Mouse (Mus musculus) forebrain, embryonic 14.5 days (tissue): Measurements from ENCODE around the gene Zdhhc14. TPM values are rescaled to one million over a fixed set of nuclear protein-coding genes. Genes with fewer than 3 reads are reported as not detected.

ENCODE experiments used
- ATAC-seq: fragments of 200-750 bp; cut with Nextera tagmentation; 2 replicates; pipeline ENCODE4 v1.8.0; 2017; ENCODE audit warnings: mild to moderate bottlenecking, moderate library complexity
- DNase-seq: peaks from one replicate; pipeline ENCODE4 v3.0.0-alpha.2; 2015; ENCODE audit warnings: low spot score
- H3K27ac ChIP-seq: fragments of 300-500 bp; sonication (generic); 2 replicates; pipeline ENCODE4 v1.5.1; 2014; ENCODE audit warnings: low read depth, mild to moderate bottlenecking, control low read depth, low read length, moderate library complexity
- H3K27me3 ChIP-seq: fragments of 300-500 bp; sonication (generic); replicated peaks from 2 replicates; pipeline ENCODE4 v1.6.1; 2014; ENCODE audit warnings: low read length, control low read depth, mixed read lengths; ENCODE audit not compliant: control insufficient read depth, insufficient read depth
- H3K36me3 ChIP-seq: fragments of 300-500 bp; sonication (generic); 2 replicates; pipeline ENCODE4 v1.6.1; 2014; ENCODE audit warnings: low read length, control low read depth; ENCODE audit not compliant: control insufficient read depth, insufficient read depth
- H3K4me1 ChIP-seq: fragments of 300-500 bp; sonication (generic); 2 replicates; pipeline ENCODE4 v1.6.1; 2014; ENCODE audit warnings: antibody characterized with exemption, low read length, control low read depth; ENCODE audit not compliant: control insufficient read depth, insufficient read depth
- H3K4me2 ChIP-seq: fragments of 300-500 bp; sonication (generic); 2 replicates; pipeline ENCODE4 v1.6.1; 2014; ENCODE audit warnings: mild to moderate bottlenecking, control low read depth, low read length
- H3K4me3 ChIP-seq: fragments of 300-500 bp; sonication (generic); 2 replicates; pipeline ENCODE4 v1.5.1; 2014; ENCODE audit warnings: low read depth, low read length, control low read depth
- H3K9ac ChIP-seq: fragments of 300-500 bp; sonication (generic); 2 replicates; pipeline ENCODE4 v1.6.1; 2014; ENCODE audit warnings: mild to moderate bottlenecking, low read length, control low read depth, moderate library complexity
- H3K9me3 ChIP-seq: fragments of 300-500 bp; sonication (generic); replicated peaks from 2 replicates; pipeline ENCODE4 v1.6.1; 2016; ENCODE audit warnings: low read length, control low read depth, mixed read lengths; ENCODE audit not compliant: control insufficient read depth
- WGBS: fragments of 180-500 bp; shearing (Covaris S2); extraction: QIAGEN DNeasy Blood & Tissue Kit; methylation state at CpG from one replicate; pipeline ENCODE4 v1.1.7; 2014; 5-methylcytosine and 5-hydroxymethylcytosine counted together
- polyA plus RNA-seq: library from polyadenylated mRNA; unstranded; fragments of >200 nt; fragmentation: Nextera tagmentation; extraction: Ambion mirVana; gene quantifications from 2 replicates; pipeline ENCODE4 v1.2.1, GENCODE M21; 2014

The Zdhhc14 gene
- polyA plus RNA-seq, 1 experiment from 2014 or later, result 4.7 TPM

- DNase-seq, result no peak
- whole genome bisulfite sequencing, result 89% methylated on average over 4 of the region's 4 CpGs
These were observed 273.4 kb downstream of the Zdhhc14 start for GRCm38 (mm10) chr17:5765746-5766145.

GRCm38 (mm10) chr17:5768164-5768705 is 275.9 kb downstream of the Zdhhc14 start:
- ATAC-seq (no peak), DNase-seq (no peak)
- Histone ChIP-seq H3K9me3 (no peaks in the 10 kb centered on the region), H3K4me2 (no peak overlapping the region), H3K4me3 (no peak overlapping the region), H3K9ac (no peak overlapping the region), H3K36me3 (no peaks in the 10 kb centered on the region), H3K27ac (no peak overlapping the region), H3K4me1 (peaks cover 11% of the 10 kb centered on the region), H3K27me3 (no peaks in the 10 kb centered on the region)
- 57% methylated on average over 6 of the region's 6 CpGs for WGBS

More at GRCm38 (mm10) chr17:5765746-5766145, 273.4 kb downstream of the Zdhhc14 start:
- H3K27me3 ChIP-seq, result no peaks in the 10 kb centered on the region
- H3K27ac ChIP-seq, result no peak overlapping the region
- peaks cover 10% of the 10 kb centered on the region for H3K4me1 ChIP-seq
- H3K36me3 ChIP-seq, result no peaks in the 10 kb centered on the region
- no peak overlapping the region for H3K4me2 ChIP-seq
- ATAC-seq, result no peak
- H3K9ac ChIP-seq, result no peak overlapping the region
- no peaks in the 10 kb centered on the region for H3K9me3 ChIP-seq
- H3K4me3 ChIP-seq, result no peak overlapping the region

DNA sequence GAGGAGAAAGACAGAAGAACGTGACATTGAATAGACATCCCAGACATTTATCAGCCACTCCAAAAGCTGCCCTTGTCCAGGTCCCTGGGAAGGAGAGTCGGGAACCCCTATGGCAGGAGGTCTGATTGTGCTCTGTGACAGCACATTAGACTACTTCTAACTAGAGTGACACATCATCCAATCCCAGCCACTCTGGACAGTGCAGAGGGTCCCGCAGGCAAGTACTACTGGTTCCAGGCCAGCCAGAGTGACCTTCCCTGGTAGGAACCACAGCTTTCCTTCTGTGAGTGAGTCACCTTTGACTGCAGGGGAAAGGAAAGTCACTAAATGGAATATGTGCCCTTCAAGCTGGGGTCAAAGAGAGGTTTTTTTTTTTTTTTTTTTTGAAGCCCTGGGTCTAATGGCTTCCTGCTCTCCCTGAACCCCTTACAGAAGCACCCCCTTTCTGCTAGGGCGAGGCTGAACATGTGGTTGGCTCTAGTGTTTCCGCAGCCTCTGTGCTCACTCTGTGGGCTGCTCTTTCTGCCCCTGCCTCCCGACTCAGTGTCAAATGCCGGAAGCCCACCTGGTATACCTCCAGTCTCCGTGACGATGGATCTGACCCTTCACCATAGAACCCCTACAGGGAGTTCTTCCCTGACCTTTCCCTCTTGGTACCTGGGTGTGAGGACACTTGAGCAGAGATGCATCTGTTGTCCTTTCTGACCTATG is 276.6 kb downstream of the Zdhhc14 start:
- no peaks in the 10 kb centered on the region for H3K36me3 ChIP-seq
- no peak overlapping the region for H3K4me3 ChIP-seq
- WGBS, result 85% methylated on average over 9 of the region's 9 CpGs
- no peaks in the 10 kb centered on the region for H3K9me3 ChIP-seq
- H3K4me2 ChIP-seq, result no peak overlapping the region
- H3K4me1 ChIP-seq, result peaks cover 11% of the 10 kb centered on the region
- no peak for DNase-seq
- H3K27ac ChIP-seq, result no peak overlapping the region
- no peak for ATAC-seq
- no peak overlapping the region for H3K9ac ChIP-seq
- no peaks in the 10 kb centered on the region for H3K27me3 ChIP-seq

DNA sequence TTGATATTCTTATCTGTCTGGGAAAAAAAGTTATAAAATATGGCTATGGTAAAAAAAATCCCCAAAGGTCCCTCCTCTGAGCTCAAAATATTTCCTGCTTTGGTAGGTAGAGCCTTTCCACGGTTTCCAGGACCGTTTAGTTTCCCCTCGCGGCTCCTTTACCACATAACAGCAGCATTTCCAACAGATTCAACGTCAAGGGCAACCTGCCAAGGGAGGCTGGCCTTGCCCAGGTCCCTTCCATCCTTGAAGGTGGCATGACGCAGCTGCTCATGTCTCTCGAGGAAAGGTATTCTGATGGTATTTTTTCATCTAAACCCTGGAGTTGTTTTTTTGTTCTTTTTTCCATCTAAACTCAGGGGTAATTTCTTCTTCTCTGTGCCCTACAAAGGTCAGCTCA is 277.4 kb downstream of the Zdhhc14 start:
- ATAC-seq (peak; percentile 44; the same call in 1 of the 2 replicates), DNase-seq (peak; percentile 65)
- Histone ChIP-seq H3K4me2 (peak overlapping the region; percentile 48), H3K36me3 (no peaks in the 10 kb centered on the region), H3K4me3 (0 out of 2 replicates have a peak overlapping the region, but pooled peaks have one; percentile 22), H3K9me3 (no peaks in the 10 kb centered on the region), H3K27me3 (no peaks in the 10 kb centered on the region), H3K9ac (peak overlapping the region; percentile 18), H3K27ac (peak overlapping the region; percentile 27; the same call in 1 of the 2 replicates), H3K4me1 (peaks cover 11% of the 10 kb centered on the region)
- WGBS, result 9% methylated on average over 7 of the region's 7 CpGs

DNA sequence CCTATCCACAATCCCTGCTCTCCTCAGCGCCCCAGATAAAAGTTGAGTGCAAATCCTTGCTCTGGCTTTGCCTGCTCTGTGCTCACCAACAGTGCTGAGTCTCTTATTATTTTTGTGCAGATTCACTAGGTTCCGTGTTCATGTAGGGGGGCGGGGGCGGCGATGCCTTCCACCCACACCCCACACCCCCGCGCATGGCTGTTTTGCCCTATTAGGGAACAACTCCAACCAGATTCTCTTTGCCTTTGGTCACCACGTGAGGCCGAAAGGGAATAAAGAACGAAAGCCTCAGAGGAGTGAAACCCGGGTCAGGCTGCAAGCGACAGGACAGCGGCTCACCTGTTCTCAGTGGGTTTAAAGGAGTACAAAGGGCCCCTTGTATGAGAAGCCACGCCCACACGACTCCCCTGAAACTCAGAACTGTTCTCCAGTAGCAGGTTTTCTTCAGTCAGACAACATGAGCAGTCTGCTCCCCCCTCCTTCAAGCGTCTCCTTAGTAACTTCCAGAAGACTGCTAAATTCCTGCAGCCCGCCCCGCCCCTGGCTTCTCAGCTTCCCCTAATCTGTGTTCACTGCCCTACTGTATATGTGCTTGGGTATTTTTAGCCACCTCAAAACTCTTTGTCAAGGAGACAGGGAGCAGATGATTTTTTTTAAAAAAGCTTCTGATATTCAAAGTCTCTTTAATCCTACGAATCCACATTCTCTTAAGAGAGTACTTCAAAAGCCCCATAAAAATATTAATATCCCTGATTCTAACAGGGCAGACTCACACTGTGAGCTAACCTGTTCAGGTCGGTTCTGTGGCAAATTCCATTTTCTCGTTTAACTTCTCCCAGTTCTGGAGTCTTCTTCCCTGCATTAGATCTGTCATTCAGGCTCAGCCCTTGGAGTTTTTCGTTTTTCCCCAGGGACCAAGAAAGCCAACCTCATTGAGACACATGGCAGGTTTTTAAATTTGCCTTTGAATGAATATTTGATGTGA is 278.2 kb downstream of the Zdhhc14 start:
- Histone ChIP-seq H3K36me3 (no peaks in the 10 kb centered on the region), H3K9ac (peak overlapping the region; percentile 18), H3K4me1 (peaks cover 11% of the 10 kb centered on the region), H3K9me3 (no peaks in the 10 kb centered on the region), H3K27ac (peak overlapping the region; percentile 27; the same call in 1 of the 2 replicates), H3K4me2 (peak overlapping the region; percentile 48), H3K27me3 (no peaks in the 10 kb centered on the region), H3K4me3 (peak overlapping the region; percentile 22)
- ATAC-seq, result peak; percentile 87
- DNase-seq, result peak; percentile 72
- 7% methylated on average over 22 of the region's 22 CpGs for WGBS

- WGBS, result 78% methylated on average over 5 of the region's 5 CpGs
- H3K27ac ChIP-seq, result no peak overlapping the region
- no peak for ATAC-seq
- H3K9ac ChIP-seq, result no peak overlapping the region
- no peak for DNase-seq
- no peaks in the 10 kb centered on the region for H3K4me1 ChIP-seq
- H3K4me2 ChIP-seq, result no peak overlapping the region
- no peaks in the 10 kb centered on the region for H3K27me3 ChIP-seq
- H3K9me3 ChIP-seq, result no peaks in the 10 kb centered on the region
- H3K36me3 ChIP-seq, result no peaks in the 10 kb centered on the region
- no peak overlapping the region for H3K4me3 ChIP-seq
These were observed 288.0 kb downstream of the Zdhhc14 start for GRCm38 (mm10) chr17:5780213-5780975.

DNA sequence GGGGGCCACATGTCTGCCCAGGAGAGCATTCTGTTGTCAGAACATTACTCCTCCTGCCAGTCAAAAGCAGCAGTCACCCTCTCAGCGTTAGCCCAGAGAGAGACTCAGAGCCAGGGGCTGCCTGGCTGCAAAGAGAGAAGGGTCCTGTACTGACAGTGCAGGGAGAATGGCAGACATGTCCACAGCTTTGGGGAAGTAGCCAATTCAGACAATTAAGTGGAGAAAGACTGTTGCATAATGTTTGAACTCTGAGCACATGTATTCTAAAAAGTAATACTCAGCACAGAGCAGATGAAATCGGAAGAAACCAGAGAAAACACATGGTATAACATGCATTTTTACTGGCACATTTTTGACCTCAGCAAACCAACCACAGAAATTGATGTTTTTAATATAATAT is 292.9 kb downstream of the Zdhhc14 start:
- 51% methylated on average over 2 of the region's 2 CpGs for WGBS
- Histone ChIP-seq H3K9me3 (no peaks in the 10 kb centered on the region), H3K27ac (no peak overlapping the region), H3K9ac (no peak overlapping the region), H3K27me3 (no peaks in the 10 kb centered on the region), H3K36me3 (no peaks in the 10 kb centered on the region), H3K4me1 (no peaks in the 10 kb centered on the region), H3K4me3 (no peak overlapping the region), H3K4me2 (no peak overlapping the region)
- DNase-seq, result no peak
- no peak for ATAC-seq

- Histone ChIP-seq H3K9ac (no peak overlapping the region), H3K4me3 (no peak overlapping the region), H3K27me3 (no peaks in the 10 kb centered on the region), H3K27ac (no peak overlapping the region), H3K4me2 (no peak overlapping the region), H3K36me3 (no peaks in the 10 kb centered on the region), H3K9me3 (no peaks in the 10 kb centered on the region), H3K4me1 (0 out of 2 replicates have a peak, but pooled peaks cover 5% of the 10 kb centered on the region)
- ATAC-seq, result no peak
- 91% methylated on average over 12 of the region's 12 CpGs for WGBS
- no peak for DNase-seq
These were observed 299.9 kb downstream of the Zdhhc14 start for GRCm38 (mm10) chr17:5792164-5792791.
